Mouse (Mus musculus) liver, postnatal 0 days (tissue): Measurements from ENCODE around the gene Cradd.

ENCODE experiments used
- CTCF ChIP-seq: sonication (generic); IDR thresholded peaks from 2 replicates; pipeline ENCODE4 v1.5.1; 2016; ENCODE audit warnings: antibody characterized with exemption, low read depth
- EP300 ChIP-seq: IDR thresholded peaks from 2 replicates; pipeline ENCODE4 v1.6.1; 2016; ENCODE audit warnings: antibody characterized with exemption, low read depth, mild to moderate bottlenecking

- TF ChIP-seq EP300 (no peak), CTCF (no peak)
Observed at GRCm38 (mm10) chr10:95283434-95283833, 40.5 kb downstream of the Cradd start.
